Mouse (Mus musculus): ENCODE results near the gene Fbxo27. TPM values are rescaled to one million over a fixed set of nuclear protein-coding genes. Genes with fewer than 3 reads are reported as not detected.

Fbxo27 gene
- total RNA-seq (2023; ENCODE audit: inconsistent age): 0.35 to 0.84 TPM in 2 of 4 replicates, not detected in the others

GRCm38 (mm10) chr7:28692545-28693320 lies at the start of gene Fbxo27:
Gene Fbxo27, plus strand, starts transcription at chr7:28692849.

GRCm38 (mm10) chr7:28716590-28717281 lies 24.1 kb downstream of the Fbxo27 start, which contains the start of gene Fbxo17:
Gene Fbxo17, plus strand, starts transcription at chr7:28716804.

GRCm38 (mm10) chr7:28741709-28742438 lies 49.2 kb downstream of the Fbxo27 start, which contains the start of the genes Mrps12 and Sars2:
Gene Mrps12, minus strand, starts transcription at chr7:28741820.
Gene Sars2, plus strand, starts transcription at chr7:28741992.

Other genes with a start within 250 kb of the Fbxo27 start
- gene Lrfn1, start 240.9 kb upstream of the Fbxo27 start, total RNA-seq (2023; ENCODE audit: inconsistent age): 0.93 to 1.6 TPM (median 1.2 TPM) in 4 replicates
- gene Ifnl2, start 182.4 kb upstream of the Fbxo27 start, total RNA-seq (2023; ENCODE audit: inconsistent age): not detected in 4 replicates
- gene Ifnl3, start 170.0 kb upstream of the Fbxo27 start, total RNA-seq (2023; ENCODE audit: inconsistent age): not detected in 4 replicates
- gene Sycn, start 152.0 kb upstream of the Fbxo27 start, total RNA-seq (2023; ENCODE audit: inconsistent age): not detected in 4 replicates
- not detected in 4 replicates for gene Nccrp1, start 145.6 kb upstream of the Fbxo27 start, total RNA-seq (2023; ENCODE audit: inconsistent age)
- 49.3 to 52.1 TPM (median 50.5 TPM) in 4 replicates for gene Samd4b, start 94.7 kb upstream of the Fbxo27 start, total RNA-seq (2023; ENCODE audit: inconsistent age)
- 12.8 to 15.7 TPM (median 13.9 TPM) in 4 replicates for gene Pak4, start 94.7 kb upstream of the Fbxo27 start, total RNA-seq (2023; ENCODE audit: inconsistent age)
- not detected in 4 replicates for gene Acp7, start 61.5 kb upstream of the Fbxo27 start, total RNA-seq (2023; ENCODE audit: inconsistent age)
- 0.67 to 2.4 TPM (median 1.3 TPM) in 4 replicates for gene Fbxo17, start 24.0 kb downstream of the Fbxo27 start, total RNA-seq (2023; ENCODE audit: inconsistent age)
- gene Mrps12, start 49.0 kb downstream of the Fbxo27 start, total RNA-seq (2023; ENCODE audit: inconsistent age): 21.2 to 31.8 TPM (median 24.8 TPM) in 4 replicates
- 15.6 to 20.5 TPM (median 18.9 TPM) in 4 replicates for gene Sars2, start 49.1 kb downstream of the Fbxo27 start, total RNA-seq (2023; ENCODE audit: inconsistent age)
- gene Ccer2, start 63.3 kb downstream of the Fbxo27 start, total RNA-seq (2023; ENCODE audit: inconsistent age): not detected in 4 replicates
- gene Sirt2, start 73.9 kb downstream of the Fbxo27 start, total RNA-seq (2023; ENCODE audit: inconsistent age): 82.0 to 92.0 TPM (median 86.4 TPM) in 4 replicates
- gene Nfkbib, start 74.7 kb downstream of the Fbxo27 start, total RNA-seq (2023; ENCODE audit: inconsistent age): 75.7 to 91.7 TPM (median 83.5 TPM) in 4 replicates
- gene Rinl, start 96.1 kb downstream of the Fbxo27 start, total RNA-seq (2023; ENCODE audit: inconsistent age): 6.2 to 13.3 TPM (median 9.2 TPM) in 4 replicates
- 570 to 678 TPM (median 611 TPM) in 4 replicates for gene Hnrnpl, start 115.7 kb downstream of the Fbxo27 start, total RNA-seq (2023; ENCODE audit: inconsistent age)
- gene Ech1, start 132.4 kb downstream of the Fbxo27 start, total RNA-seq (2023; ENCODE audit: inconsistent age): 52.7 to 55.3 TPM (median 53.9 TPM) in 4 replicates
- 9.5 to 18.0 TPM (median 13.3 TPM) in 4 replicates for gene Lgals4, start 141.0 kb downstream of the Fbxo27 start, total RNA-seq (2023; ENCODE audit: inconsistent age)
- not detected in 4 replicates for gene Lgals7, start 171.0 kb downstream of the Fbxo27 start, total RNA-seq (2023; ENCODE audit: inconsistent age)
- gene Capn12, start 188.6 kb downstream of the Fbxo27 start, total RNA-seq (2023; ENCODE audit: inconsistent age): 0.15 TPM in 1 of 4 replicates, not detected in the others

Measured in B cell, adult (primary cell).